15 mouse cellular contexts compared by ENCODE assay signal in the genomic region with DNA sequence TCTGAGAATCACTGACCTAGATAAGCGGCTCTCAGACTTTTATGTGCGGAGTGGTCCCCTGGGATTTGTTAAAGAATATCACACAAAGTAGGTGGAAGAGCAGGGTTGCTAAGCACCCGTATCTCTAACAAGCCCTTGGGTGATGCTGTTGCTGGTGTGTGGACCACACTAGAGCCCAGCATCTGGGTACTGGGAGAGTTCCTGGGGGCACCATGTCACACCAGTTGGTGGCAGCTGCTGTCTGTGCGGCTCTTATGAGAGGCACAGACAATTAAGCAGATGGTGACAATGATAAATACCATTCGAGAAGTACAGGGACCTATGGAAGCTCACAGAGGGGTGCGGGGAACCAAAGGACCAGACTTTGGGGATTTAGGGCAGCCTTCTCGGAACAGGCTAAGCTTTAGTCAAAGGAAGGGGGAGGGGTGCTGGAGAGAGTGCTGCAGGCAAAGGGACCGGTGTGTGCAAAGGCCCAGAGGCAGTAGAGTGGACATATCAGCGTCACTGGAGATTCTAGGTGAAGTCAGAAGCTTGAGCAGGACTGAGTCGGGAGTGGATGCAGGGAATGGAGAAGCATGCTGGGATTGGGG.
DNase-seq lines count a peak whose midpoint lies in the region; ATAC-seq and TF ChIP-seq lines count a peak whose summit lies in the region.
"Had no signal": no experiment of that assay in that cellular context is flagged by ENCODE, and none has a peak within 500 bp of the region (broad histone marks: within the 10 kb centered on the region; RNA-seq: fewer than 3 reads in every experiment).

No protein-coding gene starts in this region.

- H3K36me3 ChIP-seq in midbrain, embryonic 10.5 days: no peaks in the 10 kb centered on the region
- H3K36me3 ChIP-seq in midbrain, embryonic 16.5 days (ENCODE audit: control insufficient read depth, insufficient read depth, low read length): no peaks in the 10 kb centered on the region
- no peaks in the 10 kb centered on the region for H3K36me3 ChIP-seq in forebrain, embryonic 16.5 days (ENCODE audit: control insufficient read depth, insufficient read depth)
- no peaks in the 10 kb centered on the region for H3K36me3 ChIP-seq in hindbrain, postnatal 0 days (ENCODE audit: insufficient read depth, low read length)
- no peaks in the 10 kb centered on the region for H3K36me3 ChIP-seq in neural tube, embryonic 14.5 days (ENCODE audit: control insufficient read depth, insufficient read depth, low read length)
- H3K36me3 ChIP-seq: heart, embryonic 10.5 days had no signal

- no peak overlapping the region for H3K9ac ChIP-seq in midbrain, embryonic 16.5 days (ENCODE audit: low read depth, low read length)
- no peak overlapping the region for H3K9ac ChIP-seq in forebrain, embryonic 16.5 days (replicated peaks; ENCODE audit: low read depth, low read length)
- H3K9ac ChIP-seq in hindbrain, postnatal 0 days (replicated peaks; ENCODE audit: low read length): no peak overlapping the region
- no peak overlapping the region for H3K9ac ChIP-seq in neural tube, embryonic 14.5 days (replicated peaks; ENCODE audit: low read depth, low read length)
- H3K9ac ChIP-seq: lung, embryonic 14.5 days had no signal

- H3K4me2 ChIP-seq in midbrain, embryonic 16.5 days (ENCODE audit: low read length): no peak overlapping the region
- H3K4me2 ChIP-seq in forebrain, embryonic 16.5 days (ENCODE audit: low read length): no peak overlapping the region
- no peak overlapping the region for H3K4me2 ChIP-seq in hindbrain, postnatal 0 days (ENCODE audit: low read depth, low read length)
- no peak overlapping the region for H3K4me2 ChIP-seq in neural tube, embryonic 14.5 days (ENCODE audit: low read depth, low read length)
- H3K4me2 ChIP-seq: lung, embryonic 14.5 days had no signal

- intact Hi-C loops in left cerebral cortex, postnatal 10 days (cut with DNase I): no loop called here

- peak overlapping the region; percentile 52; the same call in 1 of the 2 replicates for H3K27ac ChIP-seq in midbrain, embryonic 10.5 days (replicated peaks)
- H3K27ac ChIP-seq in midbrain, embryonic 16.5 days (ENCODE audit: low read length): no peak overlapping the region
- no peak overlapping the region for H3K27ac ChIP-seq in forebrain, embryonic 16.5 days (ENCODE audit: low read length)
- H3K27ac ChIP-seq in hindbrain, postnatal 0 days: no peak overlapping the region
- no peak overlapping the region for H3K27ac ChIP-seq in neural tube, embryonic 14.5 days (ENCODE audit: low read depth, low read length)
- H3K27ac ChIP-seq: heart, embryonic 10.5 days; kidney, postnatal 0 days; stomach, postnatal 0 days had no signal

- no peak overlapping the region for H3K4me3 ChIP-seq in midbrain, embryonic 10.5 days
- no peak overlapping the region for H3K4me3 ChIP-seq in midbrain, embryonic 16.5 days (ENCODE audit: low read depth, low read length)
- H3K4me3 ChIP-seq in forebrain, embryonic 16.5 days (replicated peaks; ENCODE audit: low read length): no peak overlapping the region
- H3K4me3 ChIP-seq in hindbrain, postnatal 0 days (ENCODE audit: low read length): no peak overlapping the region
- H3K4me3 ChIP-seq in neural tube, embryonic 14.5 days (ENCODE audit: low read depth, low read length): no peak overlapping the region
- H3K4me3 ChIP-seq: heart, embryonic 10.5 days had no signal

- 77% methylated on average over 10 of the region's 10 CpGs for WGBS in midbrain, embryonic 10.5 days
- 40% methylated on average over 10 of the region's 10 CpGs for WGBS in midbrain, embryonic 16.5 days
- WGBS in forebrain, embryonic 16.5 days: 64% methylated on average over 10 of the region's 10 CpGs
- 52% methylated on average over 10 of the region's 10 CpGs for WGBS in hindbrain, postnatal 0 days
- 40% methylated on average over 10 of the region's 10 CpGs for WGBS in neural tube, embryonic 14.5 days

- H3K27me3 ChIP-seq in midbrain, embryonic 10.5 days (ENCODE audit: low read depth, poor library complexity, severe bottlenecking): no peaks in the 10 kb centered on the region; the same call in 1 of the 2 replicates
- H3K27me3 ChIP-seq in midbrain, embryonic 16.5 days (ENCODE audit: control insufficient read depth, insufficient read depth, low read depth, low read length): no peaks in the 10 kb centered on the region
- no peaks in the 10 kb centered on the region for H3K27me3 ChIP-seq in forebrain, embryonic 16.5 days (replicated peaks; ENCODE audit: control insufficient read depth, insufficient read depth, low read length)
- no peaks in the 10 kb centered on the region for H3K27me3 ChIP-seq in hindbrain, postnatal 0 days (ENCODE audit: insufficient read depth, low read length)
- H3K27me3 ChIP-seq in neural tube, embryonic 14.5 days (ENCODE audit: control insufficient read depth, insufficient read depth, low read length): no peaks in the 10 kb centered on the region

- no peak for TF ChIP-seq CTCF in hindbrain, postnatal 0 days (IDR thresholded peaks at IDR 0.05; ENCODE audit: low read depth)

- H3K9me3 ChIP-seq in midbrain, embryonic 10.5 days (replicated peaks): no peaks in the 10 kb centered on the region
- H3K9me3 ChIP-seq in midbrain, embryonic 16.5 days (replicated peaks; ENCODE audit: control insufficient read depth, low read length, poor library complexity, severe bottlenecking): no peaks in the 10 kb centered on the region
- H3K9me3 ChIP-seq in forebrain, embryonic 16.5 days (ENCODE audit: control insufficient read depth, low read length): no peaks in the 10 kb centered on the region
- no peaks in the 10 kb centered on the region for H3K9me3 ChIP-seq in hindbrain, postnatal 0 days (ENCODE audit: low read length)
- H3K9me3 ChIP-seq in neural tube, embryonic 14.5 days (ENCODE audit: control insufficient read depth, low read length): no peaks in the 10 kb centered on the region
- H3K9me3 ChIP-seq: heart, embryonic 10.5 days had no signal

- DNase-seq in midbrain, embryonic 10.5 days (ENCODE audit: low spot score): no peak
- DNase-seq in hindbrain, postnatal 0 days (ENCODE audit: low spot score): peak; percentile 50
- DNase-seq in left cerebral cortex, postnatal 10 days (ENCODE audit: extremely low spot score in 1 of 2, low spot score in 2 of 2): no peak
- no peak for DNase-seq in frontal cortex, adult 2 months (ENCODE audit: extremely low spot score in 1 of 2, low spot score in 1 of 2)
- DNase-seq in heart, adult 9 months (ENCODE audit: low spot score in 2 of 2): no peak
- DNase-seq: cerebellum, adult 9-10 months; lung, embryonic 14.5 days; thymus, postnatal 14 days had no signal

- ATAC-seq in midbrain, embryonic 16.5 days: no peak
- ATAC-seq in forebrain, embryonic 16.5 days: 0 out of 2 replicates have a peak, but pooled peaks have one; percentile 18
- peak; percentile 69 for ATAC-seq in hindbrain, postnatal 0 days
- ATAC-seq in neural tube, embryonic 14.5 days (ENCODE audit: low read depth): peak; percentile 50; the same call in 1 of the 2 replicates
- ATAC-seq: intestine, embryonic 16.5 days had no signal

- 0 out of 2 replicates have a peak, but pooled peaks cover 5% of the 10 kb centered on the region for H3K4me1 ChIP-seq in midbrain, embryonic 10.5 days
- no peaks in the 10 kb centered on the region for H3K4me1 ChIP-seq in midbrain, embryonic 16.5 days (ENCODE audit: control insufficient read depth, insufficient read depth, low read length)
- peaks cover 13% of the 10 kb centered on the region; the same call in 1 of the 2 replicates for H3K4me1 ChIP-seq in forebrain, embryonic 16.5 days (replicated peaks; ENCODE audit: control insufficient read depth, insufficient read depth, low read length)
- no peaks in the 10 kb centered on the region; the same call in 1 of the 2 replicates for H3K4me1 ChIP-seq in hindbrain, postnatal 0 days (ENCODE audit: insufficient read depth, low read length)
- H3K4me1 ChIP-seq in neural tube, embryonic 14.5 days (ENCODE audit: control insufficient read depth, insufficient read depth, low read length): no peaks in the 10 kb centered on the region
- H3K4me1 ChIP-seq: heart, embryonic 10.5 days had no signal
